Mouse (Mus musculus): Measurements from ENCODE around the gene Tob2.

DNA sequence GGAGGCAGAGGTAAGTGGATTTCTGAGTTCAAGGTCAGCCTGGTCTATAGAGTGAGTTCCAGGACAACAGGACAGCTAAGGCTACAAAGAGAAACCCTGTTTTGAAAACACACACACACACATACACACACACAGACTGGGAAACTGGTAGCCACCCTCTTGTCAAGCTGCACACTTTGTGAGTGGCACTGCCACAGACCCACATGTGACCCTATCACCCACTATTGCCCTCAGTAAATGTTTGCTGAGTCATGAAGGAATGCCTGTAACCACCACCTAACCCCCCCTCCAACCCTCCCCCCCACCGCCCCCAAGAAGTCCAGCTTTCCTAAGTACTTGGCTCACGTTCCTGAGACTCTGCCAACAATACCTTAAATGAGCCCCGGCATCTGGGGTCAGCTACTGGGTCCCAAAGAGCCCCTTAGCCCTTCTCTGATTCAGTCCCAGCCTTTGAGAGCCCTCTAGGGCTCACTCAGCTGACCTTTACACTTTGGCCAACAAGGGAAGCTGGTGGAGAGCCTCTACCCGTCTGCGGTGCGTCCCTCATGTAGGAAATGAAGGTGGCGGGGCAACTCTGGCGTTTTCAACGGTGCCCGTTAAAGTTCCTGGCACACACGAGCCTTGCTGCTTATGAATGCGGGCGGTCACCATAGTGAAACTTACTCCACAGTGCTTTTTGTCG is 19.9 kb downstream of the Tob2 start:
- no peak for TF ChIP-seq POLR2A (IDR thresholded peaks at IDR 0.05; ENCODE audit: low read depth, low read length)
- TF ChIP-seq CTCF (conservative IDR thresholded peaks at IDR 0.05; ENCODE audit: insufficient read depth, insufficient read length, low read depth, low read length) = no peak
